Mouse (Mus musculus) regulatory T cell (primary cell): ENCODE data around the gene Unc50.

ENCODE experiments used
- in situ Hi-C: fragments of 300-600 bp; cut with MboI, MseI; formaldehyde crosslinking; loops from one replicate; pipeline ENCODE4 v1.15.1; 2025; ENCODE audit warnings: high pct_unique_total_duplicates

Unc50 gene

DNA sequence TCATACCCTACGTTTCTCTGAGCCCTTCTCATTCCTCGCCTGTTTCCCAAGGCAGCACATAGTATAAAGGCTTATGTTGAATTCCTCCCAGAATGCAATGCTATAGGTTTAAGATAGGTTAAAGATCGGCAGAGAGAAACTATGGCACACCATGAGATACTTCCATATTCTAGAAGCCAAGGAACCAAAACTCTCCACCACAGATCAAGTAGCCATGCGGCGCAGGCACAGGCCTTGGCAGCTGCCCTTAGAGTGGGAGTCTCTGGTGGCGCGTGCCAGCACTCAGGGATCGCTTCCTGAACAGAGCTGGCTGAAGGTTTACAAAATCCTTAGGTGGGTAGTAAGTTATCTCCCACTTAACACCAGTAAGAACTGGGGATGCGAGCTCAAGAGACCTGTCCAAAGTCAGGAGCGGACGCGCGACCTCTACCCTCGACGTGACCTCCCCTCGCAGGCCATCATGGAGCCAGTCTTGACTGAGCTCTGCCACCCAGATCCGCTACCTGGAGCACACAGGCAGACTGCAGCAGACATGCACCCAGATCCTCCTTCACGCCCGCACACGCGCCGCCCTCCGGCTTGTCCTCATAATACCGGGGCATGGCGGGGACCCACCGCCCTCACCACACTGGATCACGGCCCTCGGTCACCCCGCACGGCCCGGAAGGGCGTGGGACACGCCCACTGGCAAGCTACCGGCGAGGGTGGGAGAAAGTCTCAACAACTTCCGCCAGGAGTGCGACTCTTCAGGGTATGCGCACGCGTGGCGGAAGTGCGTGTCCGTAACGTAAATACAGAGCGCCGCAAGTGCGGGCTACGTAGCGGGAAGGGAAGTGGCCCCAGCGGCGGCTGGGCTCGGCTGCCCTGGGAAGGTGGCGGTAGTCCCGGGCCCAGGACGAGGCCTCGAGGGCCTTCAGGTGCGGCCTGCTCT lies at the start of gene Unc50, which contains the start of gene Coa5:
Gene Unc50, plus strand, starts transcription at position 774 of the 931 bp plus-strand sequence.
Gene Coa5, minus strand, starts transcription at position 738 of the 931 bp plus-strand sequence.
- in situ Hi-C loops = loop anchor here (5.0 to 10.0 kb wide), 2 partner anchors 203 to 445 kb away; partner anchors contain the start of gene Lipt1

DNA sequence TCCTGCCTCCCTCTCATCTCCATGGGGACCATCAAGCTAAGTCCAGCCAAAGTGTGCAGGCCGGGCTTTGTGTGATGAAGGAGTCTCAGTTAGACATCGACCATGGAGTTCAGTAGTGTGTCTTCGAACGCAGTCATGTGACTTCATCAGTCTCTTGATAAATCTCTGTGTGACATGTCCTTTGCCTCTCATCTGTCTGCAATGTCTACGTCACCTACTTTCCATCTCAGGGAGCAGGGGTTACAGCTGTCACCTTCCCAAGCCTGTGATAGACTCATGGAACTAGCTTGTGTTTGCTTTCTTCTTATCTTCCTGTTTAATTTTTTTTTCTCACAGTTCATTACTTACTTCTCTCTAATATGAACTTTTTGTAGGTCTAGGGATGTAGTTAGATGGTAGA lies 49.0 kb upstream of the Unc50 start:
- in situ Hi-C loops = no loop called here

DNA sequence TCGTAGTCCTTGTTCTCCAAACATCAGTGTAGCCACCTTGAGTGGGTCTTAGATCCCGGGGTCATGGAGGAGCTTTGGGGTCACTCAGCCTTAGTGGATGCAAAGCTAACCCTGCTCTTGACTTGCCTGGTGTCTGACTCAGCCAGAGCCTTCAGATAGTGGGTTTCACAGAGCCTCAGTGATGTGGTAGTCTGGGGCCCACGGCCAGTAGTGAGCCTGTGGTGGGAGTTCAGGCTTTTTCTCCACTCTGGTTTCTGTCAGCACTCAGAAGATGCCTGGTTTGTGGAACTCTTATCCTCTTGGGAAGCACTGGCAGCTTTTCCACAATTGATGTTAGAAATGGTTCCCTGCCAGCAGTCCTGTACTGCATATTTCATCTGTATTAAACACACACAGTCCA lies 45.6 kb upstream of the Unc50 start:
- in situ Hi-C loops = no loop called here

GRCm38 (mm10) chr1:37386448-37386971 lies 43.4 kb upstream of the Unc50 start:
- in situ Hi-C loops = no loop called here

DNA sequence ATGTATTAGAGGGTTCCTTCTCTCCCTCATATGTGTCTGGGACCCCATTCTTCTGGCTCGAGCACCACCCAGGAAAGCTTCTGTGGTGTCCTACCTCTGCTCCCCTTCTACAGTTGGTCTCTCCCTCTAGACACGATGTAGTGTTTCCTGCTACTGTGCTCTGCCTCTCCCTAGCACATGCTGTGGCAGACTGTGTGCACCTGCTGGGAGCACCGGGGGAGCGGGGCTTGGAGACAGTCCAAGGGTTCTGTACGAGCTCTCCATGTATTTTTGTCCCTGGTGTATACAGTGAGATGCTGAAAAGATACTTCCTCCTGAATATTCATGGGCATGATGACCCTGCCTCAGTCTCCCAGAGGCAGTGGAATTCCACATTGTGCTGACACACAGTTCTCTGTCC lies 36.8 kb upstream of the Unc50 start:
- in situ Hi-C loops = no loop called here

GRCm38 (mm10) chr1:37396481-37396880 lies 33.5 kb upstream of the Unc50 start:
- in situ Hi-C loops = no loop called here

GRCm38 (mm10) chr1:37398961-37399360 lies 31.0 kb upstream of the Unc50 start:
- in situ Hi-C loops = no loop called here

DNA sequence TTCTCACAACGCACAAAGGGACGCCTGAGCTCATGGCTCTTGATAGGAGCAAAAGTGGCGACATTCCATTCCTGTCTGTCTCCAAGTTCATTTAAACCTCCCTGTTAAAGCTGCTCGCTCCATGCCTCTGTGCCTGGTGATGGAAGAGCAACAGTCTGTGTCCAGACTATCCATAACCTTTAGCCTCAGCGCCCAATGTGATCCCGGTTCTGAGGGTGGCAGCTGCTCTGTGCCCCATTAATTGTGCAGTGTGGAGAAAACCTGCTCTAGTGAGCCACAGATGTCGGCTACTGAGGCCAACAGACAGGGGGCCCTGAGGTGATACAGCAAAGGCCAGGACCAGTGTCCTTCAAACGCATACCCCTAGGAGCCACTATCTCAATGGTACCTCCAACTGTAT lies 30.2 kb upstream of the Unc50 start:
- in situ Hi-C loops = loop anchor here (5.0 kb wide), 1 partner anchor 127 kb away; no protein-coding TSS in a partner anchor

DNA sequence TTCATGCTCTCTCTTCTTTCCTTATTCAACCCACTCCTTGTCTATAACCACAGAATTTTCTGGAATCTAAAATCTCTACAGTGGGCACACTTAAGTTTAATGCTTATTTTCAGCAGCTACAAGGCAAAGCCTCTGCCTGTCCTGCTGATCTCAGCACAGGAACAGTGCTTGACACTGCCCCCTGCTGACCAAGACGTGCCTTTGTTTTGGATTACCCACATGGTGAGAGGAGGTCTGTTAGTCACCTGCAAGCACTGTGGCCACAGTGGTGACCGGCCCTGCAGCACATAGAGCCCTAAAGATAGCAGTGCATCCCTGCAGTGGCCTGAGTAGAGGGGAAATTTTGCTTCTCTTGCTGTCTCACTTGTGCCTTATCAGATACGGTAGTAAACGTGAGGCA lies 28.3 kb upstream of the Unc50 start:
- in situ Hi-C loops = loop anchor here (5.0 kb wide), 1 partner anchor 129 kb away; no protein-coding TSS in a partner anchor

- in situ Hi-C loops = no loop called here
These were observed 24.8 kb upstream of the Unc50 start for GRCm38 (mm10) chr1:37405137-37405536.

DNA sequence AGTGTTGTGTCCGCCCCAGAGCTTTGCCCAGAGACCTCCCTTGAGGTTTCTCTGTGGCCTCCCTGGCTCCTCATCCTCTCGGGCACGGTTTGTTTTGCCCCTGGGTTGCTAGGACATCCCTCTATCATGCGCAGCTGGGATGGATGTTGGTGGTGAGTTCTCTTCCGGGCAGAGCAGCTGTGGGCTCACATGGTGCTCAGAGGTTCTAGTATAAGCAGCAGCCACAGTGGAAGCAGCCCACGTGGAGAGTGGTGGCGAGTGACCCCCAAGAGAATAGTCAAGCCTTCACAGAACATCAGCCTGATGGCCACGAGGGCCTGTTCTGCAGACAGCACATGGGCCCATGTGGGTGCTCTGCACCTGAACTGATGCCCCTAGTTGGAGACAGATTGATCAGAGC lies 22.7 kb upstream of the Unc50 start:
- in situ Hi-C loops = no loop called here

DNA sequence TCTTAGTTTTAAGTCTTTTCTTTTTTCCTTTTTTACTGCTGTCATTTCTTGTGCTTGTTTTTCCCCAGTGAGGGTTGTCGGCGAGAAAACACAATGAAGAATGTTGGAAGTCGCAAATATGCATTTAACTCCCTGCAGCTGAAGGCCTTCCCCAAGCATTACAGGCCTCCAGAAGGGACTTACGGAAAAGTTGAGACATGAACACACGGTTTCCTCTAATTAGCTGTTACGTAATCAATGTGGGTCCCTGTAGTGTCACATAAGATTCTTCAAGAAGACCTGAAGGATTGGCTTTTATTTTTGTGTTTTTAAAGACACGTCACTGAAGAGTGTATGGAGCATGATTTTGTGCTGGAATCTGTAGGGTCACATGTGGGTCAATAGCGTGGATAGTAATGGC lies 21.9 kb upstream of the Unc50 start:
- in situ Hi-C loops = no loop called here

DNA sequence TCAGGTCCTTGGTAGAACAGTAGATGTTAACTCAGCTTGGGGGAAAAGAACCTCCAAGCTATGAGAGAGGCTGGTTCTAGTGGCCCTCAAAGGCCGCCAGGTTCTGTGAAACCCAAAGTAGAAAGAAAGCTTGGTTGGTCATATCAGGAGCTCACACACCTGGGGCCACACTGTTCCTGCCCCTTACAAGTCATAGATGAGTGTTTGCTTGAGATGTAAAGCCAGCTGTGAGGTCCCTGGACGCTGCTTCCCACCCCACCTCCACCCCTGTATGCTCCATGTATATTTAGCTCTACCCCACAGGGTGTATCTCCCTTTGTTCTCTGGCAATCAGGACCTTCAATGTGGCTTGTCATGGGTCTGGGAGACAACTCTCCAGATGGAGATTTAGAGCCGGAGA lies 21.3 kb upstream of the Unc50 start:
- in situ Hi-C loops = no loop called here

DNA sequence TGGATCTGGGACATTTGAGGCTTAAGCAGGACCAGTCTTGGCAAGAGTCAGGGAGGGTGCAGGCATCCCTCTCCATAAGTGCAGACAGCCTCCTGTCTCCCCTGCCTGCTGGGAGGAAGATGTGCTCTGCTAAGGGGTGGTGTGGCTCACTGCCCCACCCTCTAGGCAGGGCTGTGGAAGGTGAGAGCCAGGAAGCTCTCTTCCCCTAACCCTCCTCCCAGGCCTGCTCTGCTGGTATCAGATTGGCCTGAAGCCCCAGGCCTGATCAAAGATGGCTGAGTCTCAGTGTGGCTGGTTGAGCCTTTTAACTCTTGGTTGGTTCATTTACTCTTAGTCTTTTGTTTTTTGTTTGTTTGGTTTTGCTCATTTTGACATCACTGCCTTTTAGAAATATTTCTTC lies 20.3 kb upstream of the Unc50 start:
- in situ Hi-C loops = no loop called here

DNA sequence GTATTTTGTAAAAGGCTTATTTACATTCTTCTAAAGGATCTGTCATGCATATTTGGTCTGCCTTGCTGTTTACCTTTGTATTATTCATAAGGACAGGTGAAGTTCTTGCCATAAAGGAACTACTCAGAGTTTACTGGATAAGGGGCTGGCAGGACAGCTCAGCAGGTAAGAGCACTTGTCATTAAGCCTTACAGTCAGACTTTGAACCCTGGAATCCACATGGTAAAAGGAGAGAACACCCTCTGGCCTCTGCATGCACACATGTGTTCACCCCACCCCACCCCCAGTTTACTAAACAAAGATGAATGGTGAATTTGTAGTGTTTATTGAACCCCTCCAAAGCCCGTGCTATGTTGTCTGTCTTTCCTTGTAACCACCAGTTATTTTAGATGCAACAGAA lies 14.5 kb upstream of the Unc50 start:
- in situ Hi-C loops = no loop called here

- in situ Hi-C loops = no loop called here
These were observed 10.5 kb upstream of the Unc50 start for GRCm38 (mm10) chr1:37419420-37419819.

DNA sequence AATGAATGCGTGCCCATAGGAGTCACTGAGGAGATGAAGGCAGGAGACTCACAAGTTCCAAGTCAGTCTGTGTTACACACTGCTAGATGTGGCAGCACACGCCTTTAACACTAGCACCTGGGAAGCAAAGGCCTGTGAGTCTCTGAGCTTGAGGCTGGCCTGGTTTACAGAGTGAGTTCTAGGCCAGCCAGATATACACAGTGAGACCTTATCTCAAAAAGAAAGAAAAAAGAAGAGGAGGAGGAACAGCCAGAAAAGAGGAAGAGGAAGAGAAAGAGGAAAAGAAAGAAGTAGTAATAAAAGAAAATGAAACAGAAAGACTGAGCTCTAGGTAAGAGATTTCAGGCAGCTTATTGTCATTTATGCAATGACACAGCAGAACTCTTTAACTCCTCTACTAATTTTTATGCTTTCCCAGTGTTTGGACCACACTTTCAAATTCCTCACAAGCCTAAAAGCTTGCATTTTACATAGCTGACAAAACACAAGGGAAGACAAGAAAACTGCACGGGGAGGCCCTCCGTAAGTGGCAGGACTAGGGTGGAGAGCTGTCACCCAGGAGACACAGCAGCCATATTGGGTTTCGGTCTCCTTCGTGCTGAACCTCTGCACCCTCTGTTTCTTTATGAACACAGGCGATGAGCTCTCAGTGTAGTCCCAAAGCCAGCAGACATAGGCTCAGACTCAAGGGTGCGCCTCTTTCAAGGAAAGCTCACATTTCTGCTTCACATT lies 2.6 kb upstream of the Unc50 start:
- in situ Hi-C loops = loop anchor here (5.0 to 10.0 kb wide), 2 partner anchors 205 to 447 kb away; partner anchors contain the start of gene Lipt1

DNA sequence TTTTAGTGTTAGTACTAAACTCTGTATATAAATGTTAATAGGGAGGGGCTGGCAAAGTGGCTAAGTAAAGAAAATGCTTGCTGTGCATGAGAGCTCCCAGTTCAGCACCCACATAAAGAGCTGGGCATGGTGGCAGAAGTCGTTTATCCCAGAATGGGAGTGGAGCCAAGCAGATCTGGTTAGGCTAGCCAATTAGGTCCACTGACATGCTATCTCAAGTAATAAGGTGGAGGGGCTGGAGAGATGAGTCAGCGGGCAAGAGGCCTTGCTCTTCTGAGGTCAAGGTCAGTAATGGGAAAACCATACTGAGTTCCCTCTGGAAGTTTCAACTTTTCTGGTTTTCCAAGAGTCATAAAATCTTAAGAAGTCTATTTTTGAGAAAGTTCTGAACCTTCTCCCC lies 1.0 kb upstream of the Unc50 start:
- in situ Hi-C loops = loop anchor here (5.0 to 10.0 kb wide), 2 partner anchors 203 to 446 kb away; partner anchors contain the start of gene Lipt1

- in situ Hi-C loops = no loop called here
These were observed 430 bp downstream of the Unc50 start for GRCm38 (mm10) chr1:37430297-37430840.

DNA sequence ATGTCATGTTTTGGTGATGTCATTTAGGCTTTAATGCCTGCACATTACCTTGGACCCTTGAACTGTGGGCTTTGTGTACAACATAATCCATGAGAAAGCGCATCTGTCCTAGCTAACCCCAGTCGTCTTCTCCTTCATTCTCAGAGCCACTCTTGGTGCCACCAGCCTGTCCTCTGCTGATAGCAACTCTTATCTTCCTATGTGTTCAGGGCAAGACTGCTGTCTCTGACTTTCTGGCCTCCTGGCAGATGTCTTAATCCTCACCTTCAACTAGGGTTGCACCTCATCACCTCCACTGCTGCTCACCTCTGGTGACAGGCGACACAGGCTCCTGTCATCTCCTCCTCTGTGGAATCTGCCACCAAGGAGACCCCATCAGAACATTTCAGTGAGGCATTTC lies 6.5 kb downstream of the Unc50 start:
- in situ Hi-C loops = no loop called here
